Mouse (Mus musculus): Measurements from ENCODE around the gene Oard1. TPM values are rescaled to one million over a fixed set of nuclear protein-coding genes. Genes with fewer than 3 reads are reported as not detected.

Oard1 gene
- polyA plus RNA-seq, 1 experiment, result 14.1 TPM

DNA sequence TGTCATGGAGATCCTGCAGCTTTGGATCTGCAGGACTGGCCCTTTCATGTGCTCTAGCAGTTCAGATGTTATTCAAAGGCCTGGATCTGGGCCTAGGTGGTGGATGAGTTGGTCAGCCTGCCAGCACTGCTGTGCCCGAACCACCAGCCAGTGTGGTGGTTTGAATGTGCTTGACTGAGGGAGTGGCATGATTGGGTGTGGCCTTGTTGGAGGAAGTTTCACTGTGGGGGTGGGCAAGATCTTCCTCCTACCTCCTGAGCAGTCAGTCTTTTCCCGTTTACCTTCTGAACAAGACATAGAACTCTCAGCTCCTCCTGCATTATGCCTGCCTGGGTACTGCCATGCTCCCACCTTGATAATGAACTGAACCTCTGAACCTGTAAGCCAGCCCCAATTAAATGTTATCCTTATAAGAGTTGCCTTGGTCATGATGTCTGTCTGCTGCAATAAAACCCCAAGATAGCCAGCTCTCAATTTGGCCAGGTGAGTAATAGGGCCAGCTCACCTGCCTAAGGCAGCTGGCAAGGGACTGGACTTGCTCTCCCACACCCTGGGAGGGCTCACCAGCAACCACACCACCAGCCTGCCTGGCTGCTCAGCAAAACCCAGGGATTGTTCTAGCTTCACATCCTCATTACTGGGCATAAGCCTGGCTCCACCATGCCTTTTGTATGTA, 23.9 kb upstream of the Oard1 start:
- TF ChIP-seq CEBPB (IDR thresholded peaks at IDR 0.05; ENCODE audit: low read depth), result no peak
- TF ChIP-seq MAX (IDR thresholded peaks at IDR 0.05), result no peak
- TF ChIP-seq FOSL1 (IDR thresholded peaks at IDR 0.05; ENCODE audit: insufficient read depth, low read length, poor library complexity, severe bottlenecking), result no peak
- TF ChIP-seq USF1 (IDR thresholded peaks at IDR 0.05; ENCODE audit: low read depth), result no peak
- TF ChIP-seq MYOG (IDR thresholded peaks at IDR 0.05; ENCODE audit: control insufficient read depth, extremely low read depth, insufficient read length), result no peak
- TF ChIP-seq MYOD1 (IDR thresholded peaks at IDR 0.05; ENCODE audit: control insufficient read depth, insufficient read length, low read depth), result no peak
- no peak for TF ChIP-seq CTCF (IDR thresholded peaks at IDR 0.05; ENCODE audit: control insufficient read depth, insufficient read depth, insufficient read length)
- no peaks in the 10 kb centered on the region for H3K79me3 ChIP-seq (ENCODE audit: low read depth)
- peaks cover 47% of the 10 kb centered on the region for H3K36me3 ChIP-seq (ENCODE audit: control insufficient read depth, insufficient read depth)
- H3ac ChIP-seq (ENCODE audit: control insufficient read depth, insufficient read length, low read depth), result no peak overlapping the region
- H3K27me3 ChIP-seq (ENCODE audit: control insufficient read depth, insufficient read depth, insufficient read length), result no peaks in the 10 kb centered on the region
- H3K79me2 ChIP-seq (ENCODE audit: control insufficient read depth, insufficient read depth), result no peaks in the 10 kb centered on the region
- H3K4me3 ChIP-seq (ENCODE audit: insufficient read depth, poor library complexity, severe bottlenecking), result no peak overlapping the region

DNA sequence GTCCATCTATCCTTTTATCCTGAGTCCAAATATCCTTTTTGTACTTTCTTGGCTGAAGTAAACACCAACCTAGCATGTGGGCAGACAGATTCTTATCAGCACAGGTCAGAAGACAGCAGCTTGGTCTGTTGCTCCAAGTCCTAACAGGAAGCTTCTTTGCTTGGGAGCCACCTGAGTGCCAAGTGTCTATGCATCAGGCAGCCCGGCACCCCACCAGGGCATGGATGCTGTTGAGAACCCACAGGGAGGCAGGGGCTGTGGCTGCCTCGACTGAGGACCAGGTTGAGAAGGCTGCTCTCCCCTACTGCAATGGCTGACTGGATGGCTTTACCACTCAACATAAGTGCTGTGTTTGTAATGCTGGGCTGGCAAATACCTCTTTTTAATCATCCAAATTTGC, 21.1 kb upstream of the Oard1 start:
- Histone ChIP-seq H3K4me3 (ENCODE audit: insufficient read depth, poor library complexity, severe bottlenecking) (no peak overlapping the region), H3K79me2 (ENCODE audit: control insufficient read depth, insufficient read depth) (no peaks in the 10 kb centered on the region), H3ac (ENCODE audit: control insufficient read depth, insufficient read length, low read depth) (no peak overlapping the region), H3K27me3 (ENCODE audit: control insufficient read depth, insufficient read depth, insufficient read length) (no peaks in the 10 kb centered on the region), H3K36me3 (ENCODE audit: control insufficient read depth, insufficient read depth) (peaks cover 74% of the 10 kb centered on the region), H3K79me3 (ENCODE audit: low read depth) (no peaks in the 10 kb centered on the region)
- TF ChIP-seq MAX (IDR thresholded peaks at IDR 0.05) (no peak), MYOG (IDR thresholded peaks at IDR 0.05; ENCODE audit: control insufficient read depth, extremely low read depth, insufficient read length) (no peak), CEBPB (IDR thresholded peaks at IDR 0.05; ENCODE audit: low read depth) (no peak), USF1 (IDR thresholded peaks at IDR 0.05; ENCODE audit: low read depth) (no peak), FOSL1 (IDR thresholded peaks at IDR 0.05; ENCODE audit: insufficient read depth, low read length, poor library complexity, severe bottlenecking) (no peak)

DNA sequence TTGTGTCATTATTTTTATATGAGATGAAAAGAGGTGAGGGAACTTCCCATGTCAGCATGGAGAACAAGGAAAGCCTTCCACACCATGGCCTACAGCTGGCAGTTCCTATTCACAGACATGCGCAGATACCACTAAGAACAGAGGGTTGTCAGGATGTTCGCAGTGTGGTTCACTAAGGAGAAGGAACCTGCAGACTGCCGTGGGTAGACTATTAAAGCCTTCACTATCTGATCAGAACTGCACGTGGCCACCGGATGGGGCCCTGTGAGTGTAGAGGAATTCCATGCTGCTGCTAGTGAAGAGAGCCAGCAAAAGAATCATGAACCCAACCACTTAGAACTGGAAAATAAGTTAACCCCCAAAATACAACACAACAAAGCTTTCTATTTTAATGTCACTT, 20.4 kb upstream of the Oard1 start:
- Histone ChIP-seq H3K79me3 (ENCODE audit: low read depth) (no peaks in the 10 kb centered on the region), H3K36me3 (ENCODE audit: control insufficient read depth, insufficient read depth) (peaks cover 81% of the 10 kb centered on the region), H3K4me3 (ENCODE audit: insufficient read depth, poor library complexity, severe bottlenecking) (no peak overlapping the region), H3ac (ENCODE audit: control insufficient read depth, insufficient read length, low read depth) (no peak overlapping the region), H3K27me3 (ENCODE audit: control insufficient read depth, insufficient read depth, insufficient read length) (no peaks in the 10 kb centered on the region), H3K79me2 (ENCODE audit: control insufficient read depth, insufficient read depth) (no peaks in the 10 kb centered on the region)
- no peak for TF ChIP-seq MYOG (IDR thresholded peaks at IDR 0.05; ENCODE audit: control insufficient read depth, extremely low read depth, insufficient read length)
- no peak for TF ChIP-seq FOSL1 (IDR thresholded peaks at IDR 0.05; ENCODE audit: insufficient read depth, low read length, poor library complexity, severe bottlenecking)
- no peak for TF ChIP-seq CTCF (IDR thresholded peaks at IDR 0.05; ENCODE audit: control insufficient read depth, insufficient read depth, insufficient read length)
- TF ChIP-seq MYOD1 (IDR thresholded peaks at IDR 0.05; ENCODE audit: control insufficient read depth, insufficient read length, low read depth), result no peak

DNA sequence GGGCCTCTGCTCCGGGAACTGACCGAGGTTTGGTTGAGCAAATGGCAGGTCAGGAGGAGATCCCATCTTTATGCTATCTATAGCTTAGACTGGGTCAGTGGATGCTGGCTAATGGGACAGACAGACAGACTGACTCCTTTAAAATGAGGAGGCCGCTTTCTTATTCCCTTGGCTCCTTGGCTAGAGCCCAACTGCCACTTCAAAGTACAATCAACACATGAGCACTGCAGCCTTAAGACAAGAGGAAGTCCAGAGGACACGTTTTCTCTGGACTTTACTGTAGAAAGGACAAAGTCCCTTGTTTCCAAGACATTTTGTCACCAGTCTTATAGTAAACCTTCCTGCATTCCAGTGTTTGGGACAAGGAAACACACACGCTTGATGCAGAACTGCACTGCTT, 18.4 kb upstream of the Oard1 start:
- no peak overlapping the region for H3ac ChIP-seq (ENCODE audit: control insufficient read depth, insufficient read length, low read depth)
- no peaks in the 10 kb centered on the region for H3K79me3 ChIP-seq (ENCODE audit: low read depth)
- peaks cover 4% of the 10 kb centered on the region for H3K79me2 ChIP-seq (ENCODE audit: control insufficient read depth, insufficient read depth)
- peaks cover 96% of the 10 kb centered on the region for H3K36me3 ChIP-seq (ENCODE audit: control insufficient read depth, insufficient read depth)
- no peak for TF ChIP-seq CTCF (IDR thresholded peaks at IDR 0.05; ENCODE audit: control insufficient read depth, insufficient read depth, insufficient read length)
- no peak for TF ChIP-seq MYOD1 (IDR thresholded peaks at IDR 0.05; ENCODE audit: control insufficient read depth, insufficient read length, low read depth)
- TF ChIP-seq CEBPB (IDR thresholded peaks at IDR 0.05; ENCODE audit: low read depth), result no peak
- no peak for TF ChIP-seq FOSL1 (IDR thresholded peaks at IDR 0.05; ENCODE audit: insufficient read depth, low read length, poor library complexity, severe bottlenecking)
- no peak for TF ChIP-seq MAX (IDR thresholded peaks at IDR 0.05)
- TF ChIP-seq USF1 (IDR thresholded peaks at IDR 0.05; ENCODE audit: low read depth), result no peak
- no peak for TF ChIP-seq MYOG (IDR thresholded peaks at IDR 0.05; ENCODE audit: control insufficient read depth, extremely low read depth, insufficient read length)
- H3K27me3 ChIP-seq (ENCODE audit: control insufficient read depth, insufficient read depth, insufficient read length), result no peaks in the 10 kb centered on the region
- H3K4me3 ChIP-seq (ENCODE audit: insufficient read depth, poor library complexity, severe bottlenecking), result no peak overlapping the region

DNA sequence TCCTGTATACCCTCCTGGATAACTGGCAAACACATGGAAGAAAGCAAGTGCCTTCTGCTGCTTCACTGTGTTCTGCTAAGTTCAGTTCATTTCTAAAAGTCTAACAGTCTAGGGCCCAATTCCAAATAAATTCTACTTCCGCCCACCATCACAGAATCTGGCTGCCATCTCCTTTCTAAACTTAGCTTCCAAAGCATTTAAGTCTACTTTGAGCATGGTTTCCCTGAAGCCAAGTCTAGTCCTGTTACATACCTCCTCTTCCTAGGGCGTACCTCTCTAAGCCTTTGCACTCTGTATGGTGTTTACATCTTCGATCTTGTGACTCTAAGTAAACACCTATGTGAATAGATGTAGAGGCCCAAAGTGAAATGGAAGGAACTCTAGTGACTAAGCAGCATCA, 17.2 kb upstream of the Oard1 start:
- Histone ChIP-seq H3K79me2 (ENCODE audit: control insufficient read depth, insufficient read depth) (peaks cover 16% of the 10 kb centered on the region), H3K79me3 (ENCODE audit: low read depth) (peaks cover 8% of the 10 kb centered on the region), H3ac (ENCODE audit: control insufficient read depth, insufficient read length, low read depth) (no peak overlapping the region), H3K36me3 (ENCODE audit: control insufficient read depth, insufficient read depth) (peaks cover 94% of the 10 kb centered on the region), H3K4me3 (ENCODE audit: insufficient read depth, poor library complexity, severe bottlenecking) (no peak overlapping the region), H3K27me3 (ENCODE audit: control insufficient read depth, insufficient read depth, insufficient read length) (no peaks in the 10 kb centered on the region)
- TF ChIP-seq CTCF (IDR thresholded peaks at IDR 0.05; ENCODE audit: control insufficient read depth, insufficient read depth, insufficient read length), result no peak
- no peak for TF ChIP-seq CEBPB (IDR thresholded peaks at IDR 0.05; ENCODE audit: low read depth)
- no peak for TF ChIP-seq FOSL1 (IDR thresholded peaks at IDR 0.05; ENCODE audit: insufficient read depth, low read length, poor library complexity, severe bottlenecking)
- TF ChIP-seq MYOG (IDR thresholded peaks at IDR 0.05; ENCODE audit: control insufficient read depth, extremely low read depth, insufficient read length), result no peak
- TF ChIP-seq MAX (IDR thresholded peaks at IDR 0.05), result no peak
- no peak for TF ChIP-seq MYOD1 (IDR thresholded peaks at IDR 0.05; ENCODE audit: control insufficient read depth, insufficient read length, low read depth)
- TF ChIP-seq USF1 (IDR thresholded peaks at IDR 0.05; ENCODE audit: low read depth), result no peak

DNA sequence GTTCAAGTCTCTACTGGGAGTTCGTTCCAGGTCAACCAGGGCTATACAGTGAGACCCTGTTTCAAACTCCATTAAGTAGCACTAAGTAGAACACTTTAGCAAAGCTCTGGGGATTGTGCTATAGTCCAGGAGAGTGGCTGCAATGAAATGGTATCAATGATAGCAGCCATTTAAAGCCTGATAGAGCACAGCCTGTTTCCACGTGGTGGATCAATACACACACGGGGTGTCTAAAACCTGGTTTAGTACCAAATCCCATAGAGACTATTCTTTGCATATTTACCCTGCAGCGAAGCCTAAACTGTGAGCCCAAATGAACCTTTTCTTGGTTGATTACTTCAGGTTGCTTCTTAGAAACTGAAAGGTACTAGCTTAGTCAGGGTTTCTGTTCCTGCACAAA, 8.1 kb upstream of the Oard1 start:
- Histone ChIP-seq H3K79me2 (ENCODE audit: control insufficient read depth, insufficient read depth) (peaks cover 95% of the 10 kb centered on the region), H3K79me3 (ENCODE audit: low read depth) (peaks cover 72% of the 10 kb centered on the region), H3ac (ENCODE audit: control insufficient read depth, insufficient read length, low read depth) (no peak overlapping the region), H3K36me3 (ENCODE audit: control insufficient read depth, insufficient read depth) (peaks cover 53% of the 10 kb centered on the region), H3K27me3 (ENCODE audit: control insufficient read depth, insufficient read depth, insufficient read length) (no peaks in the 10 kb centered on the region), H3K4me3 (ENCODE audit: insufficient read depth, poor library complexity, severe bottlenecking) (no peak overlapping the region)
- TF ChIP-seq MAX (IDR thresholded peaks at IDR 0.05) (no peak), USF1 (IDR thresholded peaks at IDR 0.05; ENCODE audit: low read depth) (no peak), CTCF (IDR thresholded peaks at IDR 0.05; ENCODE audit: control insufficient read depth, insufficient read depth, insufficient read length) (no peak), MYOG (IDR thresholded peaks at IDR 0.05; ENCODE audit: control insufficient read depth, extremely low read depth, insufficient read length) (no peak), MYOD1 (IDR thresholded peaks at IDR 0.05; ENCODE audit: control insufficient read depth, insufficient read length, low read depth) (no peak), CEBPB (IDR thresholded peaks at IDR 0.05; ENCODE audit: low read depth) (no peak), FOSL1 (IDR thresholded peaks at IDR 0.05; ENCODE audit: insufficient read depth, low read length, poor library complexity, severe bottlenecking) (no peak)

Measured in C2C12 (cell line).